Mouse (Mus musculus): ENCODE measurements at regions not wholly inside any gene's neighbourhood (a gene's known extent, or its start where the extent isn't known, plus 50 kb on each side); places are given as distances from the start of the nearest gene placed in this dataset.

GRCm38 (mm10) chr7:124861397-124861796 lies 583.1 kb upstream of the Kdm8 start:
- ATAC-seq (replicated peaks; ENCODE audit: insufficient number of reproducible peaks, insufficient read depth, low FRiP score, low read depth), result no peak
- no peak overlapping the region for H3K9ac ChIP-seq

GRCm38 (mm10) chr7:124868133-124868603 lies 576.3 kb upstream of the Kdm8 start:
- ATAC-seq (replicated peaks; ENCODE audit: insufficient number of reproducible peaks, insufficient read depth, low FRiP score, low read depth), result peak; percentile 31; the same call in 1 of the 2 replicates
- Histone ChIP-seq H3K9ac (no peak overlapping the region), H3K36me3 (no peaks in the 10 kb centered on the region), H3K4me2 (no peak overlapping the region), H3K4me3 (no peak overlapping the region), H3K27me3 (no peaks in the 10 kb centered on the region), H3K27ac (peak overlapping the region; percentile 29; the same call in 1 of the 2 replicates), H3K4me1 (replicated peaks) (no peaks in the 10 kb centered on the region), H3K9me3 (replicated peaks) (no peaks in the 10 kb centered on the region)
- 45% methylated on average over 6 of the region's 6 CpGs for WGBS

More at GRCm38 (mm10) chr7:124861397-124861796, 583.1 kb upstream of the Kdm8 start:
- Histone ChIP-seq H3K4me3 (no peak overlapping the region), H3K9me3 (replicated peaks) (no peaks in the 10 kb centered on the region; the same call in 1 of the 2 replicates), H3K27me3 (no peaks in the 10 kb centered on the region), H3K36me3 (no peaks in the 10 kb centered on the region), H3K4me2 (no peak overlapping the region), H3K27ac (no peak overlapping the region), H3K4me1 (replicated peaks) (no peaks in the 10 kb centered on the region)
- 78% methylated on average over 2 of the region's 2 CpGs for WGBS

GRCm38 (mm10) chr7:124868621-124869020 lies 575.9 kb upstream of the Kdm8 start:
- Histone ChIP-seq H3K36me3 (no peaks in the 10 kb centered on the region), H3K9ac (no peak overlapping the region), H3K4me1 (replicated peaks) (no peaks in the 10 kb centered on the region), H3K9me3 (replicated peaks) (no peaks in the 10 kb centered on the region), H3K27ac (peak overlapping the region; percentile 29; the same call in 1 of the 2 replicates), H3K27me3 (no peaks in the 10 kb centered on the region), H3K4me2 (no peak overlapping the region), H3K4me3 (no peak overlapping the region)
- WGBS, result 40% methylated on average over 3 of the region's 3 CpGs
- ATAC-seq (replicated peaks; ENCODE audit: insufficient number of reproducible peaks, insufficient read depth, low FRiP score, low read depth), result no peak

- H3K4me3 ChIP-seq, result no peak overlapping the region
- no peak for ATAC-seq (replicated peaks; ENCODE audit: insufficient number of reproducible peaks, insufficient read depth, low FRiP score, low read depth)
- H3K36me3 ChIP-seq, result no peaks in the 10 kb centered on the region
- no peaks in the 10 kb centered on the region for H3K9me3 ChIP-seq (replicated peaks)
- H3K4me2 ChIP-seq, result no peak overlapping the region
- H3K27me3 ChIP-seq, result no peaks in the 10 kb centered on the region
- H3K9ac ChIP-seq, result no peak overlapping the region
- no peak overlapping the region for H3K27ac ChIP-seq
- WGBS, result 79% methylated on average over 6 of the region's 6 CpGs
- no peaks in the 10 kb centered on the region for H3K4me1 ChIP-seq (replicated peaks)
Measured at GRCm38 (mm10) chr7:124880771-124881170, 563.7 kb upstream of the Kdm8 start.

GRCm38 (mm10) chr7:124907233-124907632 lies 537.2 kb upstream of the Kdm8 start:
- Histone ChIP-seq H3K4me2 (0 out of 2 replicates have a peak overlapping the region, but pooled peaks have one; percentile 3), H3K4me3 (no peak overlapping the region), H3K4me1 (replicated peaks) (no peaks in the 10 kb centered on the region), H3K27ac (peak overlapping the region; percentile 68), H3K9me3 (replicated peaks) (no peaks in the 10 kb centered on the region; the same call in 1 of the 2 replicates), H3K36me3 (no peaks in the 10 kb centered on the region), H3K9ac (no peak overlapping the region), H3K27me3 (no peaks in the 10 kb centered on the region)
- WGBS, result 39% methylated on average over 5 of the region's 5 CpGs
- peak; percentile 66; the same call in 1 of the 2 replicates for ATAC-seq (replicated peaks; ENCODE audit: insufficient number of reproducible peaks, insufficient read depth, low FRiP score, low read depth)

GRCm38 (mm10) chr7:124907662-124908296 lies 536.7 kb upstream of the Kdm8 start:
- Histone ChIP-seq H3K9ac (no peak overlapping the region), H3K4me1 (replicated peaks) (no peaks in the 10 kb centered on the region), H3K4me2 (0 out of 2 replicates have a peak overlapping the region, but pooled peaks have one; percentile 3), H3K9me3 (replicated peaks) (no peaks in the 10 kb centered on the region; the same call in 1 of the 2 replicates), H3K27me3 (no peaks in the 10 kb centered on the region), H3K36me3 (no peaks in the 10 kb centered on the region), H3K27ac (peak overlapping the region; percentile 68), H3K4me3 (no peak overlapping the region)
- WGBS, result 59% methylated on average over 5 of the region's 5 CpGs
- ATAC-seq (replicated peaks; ENCODE audit: insufficient number of reproducible peaks, insufficient read depth, low FRiP score, low read depth), result peak; percentile 18; the same call in 1 of the 2 replicates

- Histone ChIP-seq H3K4me2 (no peak overlapping the region), H3K4me3 (no peak overlapping the region), H3K9ac (no peak overlapping the region), H3K9me3 (replicated peaks) (no peaks in the 10 kb centered on the region; the same call in 1 of the 2 replicates), H3K4me1 (replicated peaks) (peaks cover 4% of the 10 kb centered on the region; the same call in 1 of the 2 replicates), H3K36me3 (no peaks in the 10 kb centered on the region), H3K27me3 (no peaks in the 10 kb centered on the region), H3K27ac (no peak overlapping the region)
- 75% methylated on average over 5 of the region's 5 CpGs for WGBS
- no peak for ATAC-seq (replicated peaks; ENCODE audit: insufficient number of reproducible peaks, insufficient read depth, low FRiP score, low read depth)
Measured at GRCm38 (mm10) chr7:124914061-124914460, 530.4 kb upstream of the Kdm8 start.

- no peaks in the 10 kb centered on the region for H3K36me3 ChIP-seq
- H3K9ac ChIP-seq, result no peak overlapping the region
- no peak for ATAC-seq (replicated peaks; ENCODE audit: insufficient number of reproducible peaks, insufficient read depth, low FRiP score, low read depth)
- WGBS, result 72% methylated on average over 4 of the region's 4 CpGs
- no peak overlapping the region for H3K4me2 ChIP-seq
- no peak overlapping the region for H3K27ac ChIP-seq
- no peak overlapping the region for H3K4me3 ChIP-seq
- no peaks in the 10 kb centered on the region for H3K27me3 ChIP-seq
- H3K4me1 ChIP-seq (replicated peaks), result peaks cover 4% of the 10 kb centered on the region; the same call in 1 of the 2 replicates
- H3K9me3 ChIP-seq (replicated peaks), result no peaks in the 10 kb centered on the region
Measured at GRCm38 (mm10) chr7:124914479-124914878, 530.0 kb upstream of the Kdm8 start.

GRCm38 (mm10) chr7:124914972-124915371 lies 529.5 kb upstream of the Kdm8 start:
- 68% methylated on average over 6 of the region's 6 CpGs for WGBS
- ATAC-seq (replicated peaks; ENCODE audit: insufficient number of reproducible peaks, insufficient read depth, low FRiP score, low read depth), result no peak
- H3K27ac ChIP-seq, result no peak overlapping the region
- H3K4me2 ChIP-seq, result no peak overlapping the region
- H3K36me3 ChIP-seq, result no peaks in the 10 kb centered on the region
- no peaks in the 10 kb centered on the region for H3K27me3 ChIP-seq
- H3K9ac ChIP-seq, result no peak overlapping the region
- H3K9me3 ChIP-seq (replicated peaks), result no peaks in the 10 kb centered on the region
- peaks cover 4% of the 10 kb centered on the region; the same call in 1 of the 2 replicates for H3K4me1 ChIP-seq (replicated peaks)
- no peak overlapping the region for H3K4me3 ChIP-seq

GRCm38 (mm10) chr7:124915637-124916036 lies 528.8 kb upstream of the Kdm8 start:
- Histone ChIP-seq H3K9ac (no peak overlapping the region), H3K9me3 (replicated peaks) (no peaks in the 10 kb centered on the region), H3K4me1 (replicated peaks) (peaks cover 4% of the 10 kb centered on the region; the same call in 1 of the 2 replicates), H3K27me3 (no peaks in the 10 kb centered on the region), H3K4me3 (no peak overlapping the region), H3K27ac (no peak overlapping the region), H3K36me3 (no peaks in the 10 kb centered on the region), H3K4me2 (no peak overlapping the region)
- no peak for ATAC-seq (replicated peaks; ENCODE audit: insufficient number of reproducible peaks, insufficient read depth, low FRiP score, low read depth)
- WGBS, result 71% methylated on average over 5 of the region's 5 CpGs

GRCm38 (mm10) chr7:124917606-124918120 lies 526.8 kb upstream of the Kdm8 start:
- 29% methylated on average over 5 of the region's 5 CpGs for WGBS
- Histone ChIP-seq H3K4me1 (replicated peaks) (peaks cover 4% of the 10 kb centered on the region; the same call in 1 of the 2 replicates), H3K4me3 (no peak overlapping the region), H3K36me3 (no peaks in the 10 kb centered on the region), H3K27ac (no peak overlapping the region), H3K9ac (no peak overlapping the region), H3K4me2 (no peak overlapping the region), H3K27me3 (no peaks in the 10 kb centered on the region), H3K9me3 (replicated peaks) (no peaks in the 10 kb centered on the region)
- no peak for ATAC-seq (replicated peaks; ENCODE audit: insufficient number of reproducible peaks, insufficient read depth, low FRiP score, low read depth)

All from heart, embryonic 15.5 days (tissue).